Mouse (Mus musculus): ENCODE measurements around the gene Scyl1.
A peak's percentile ranks its signal among the peaks of the same experiment; 100 is the strongest.

Scyl1 gene

DNA sequence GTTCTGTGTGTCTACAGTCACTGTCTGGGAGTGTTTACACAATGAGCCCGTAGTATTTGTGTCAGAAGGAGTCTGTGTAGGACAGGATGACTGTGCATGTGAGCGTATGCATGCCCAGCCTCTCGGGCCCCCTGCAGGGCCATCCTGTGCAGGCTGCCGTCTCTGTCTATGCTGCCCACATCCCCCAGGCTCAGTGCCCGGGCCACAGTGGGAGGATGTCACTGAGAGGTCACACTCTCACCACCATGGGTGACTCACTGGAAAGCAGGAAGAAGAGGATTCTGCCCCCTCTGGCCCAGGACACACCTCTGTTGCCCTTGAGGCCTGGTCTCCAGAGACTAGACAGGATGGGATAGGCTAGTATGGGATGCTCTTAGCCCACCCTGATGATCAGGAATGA is 27.6 kb downstream of the Scyl1 start:
- DNase-seq (ENCODE audit: low spot score) = no peak

GRCm38 (mm10) chr19:5742241-5742641 is 29.0 kb downstream of the Scyl1 start:
- no peak for DNase-seq (ENCODE audit: low spot score)

- DNase-seq (ENCODE audit: low spot score) = peak; percentile 58
Measured at GRCm38 (mm10) chr19:5741641-5742240, 29.5 kb downstream of the Scyl1 start.

DNA sequence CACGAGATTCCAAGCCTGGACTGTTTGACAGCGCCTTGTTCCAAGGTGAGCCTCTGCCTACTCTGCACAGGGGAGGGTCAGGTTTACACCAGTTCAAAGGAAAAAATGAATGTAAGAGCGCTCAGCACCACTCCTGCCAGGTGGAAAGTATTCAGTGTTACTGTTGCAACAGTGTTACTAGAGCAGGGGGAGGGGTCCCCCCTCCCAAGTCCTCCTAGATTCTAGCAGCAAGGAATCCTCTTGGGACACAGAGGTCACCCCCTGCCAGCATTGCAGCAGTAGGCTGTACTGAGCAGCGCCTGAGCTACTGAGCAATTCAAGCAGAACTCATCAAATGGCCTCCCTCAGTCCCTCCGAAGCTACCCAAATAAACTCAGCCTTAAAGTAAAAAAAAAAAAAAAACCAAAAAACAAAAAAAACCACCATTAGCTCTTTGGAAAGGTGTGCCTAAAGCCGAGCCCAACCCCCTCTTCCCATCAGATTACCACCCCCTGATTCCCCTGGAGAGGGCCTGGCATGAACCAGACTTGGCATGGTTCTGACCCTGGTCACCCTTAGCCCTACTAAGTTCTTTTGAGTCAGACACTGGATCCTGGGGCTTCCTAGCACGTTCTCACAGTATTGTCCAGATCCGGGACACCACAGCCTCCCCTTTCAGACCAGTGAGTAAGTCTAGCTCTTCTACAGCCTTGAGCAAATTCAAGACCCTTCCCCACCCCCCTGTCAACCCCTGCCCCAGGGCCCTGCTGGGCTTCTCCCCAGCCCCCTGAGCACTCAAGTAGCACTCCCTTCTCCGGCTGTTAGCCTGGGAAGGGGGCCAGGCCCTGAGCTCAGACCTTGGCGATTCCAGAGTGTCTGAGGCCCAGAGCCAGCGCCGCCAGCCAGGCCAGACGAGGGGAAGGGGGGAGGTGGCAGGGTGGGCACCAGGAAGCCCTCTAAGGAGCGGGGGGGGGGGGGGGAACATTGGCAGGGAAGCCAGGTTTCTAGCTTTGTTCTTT is 30.6 kb downstream of the Scyl1 start, which contains the start of gene Ltbp3:
Gene Ltbp3, plus strand, starts transcription at position 585 of the 998 bp plus-strand sequence.
- no peak for DNase-seq (ENCODE audit: low spot score)

DNA sequence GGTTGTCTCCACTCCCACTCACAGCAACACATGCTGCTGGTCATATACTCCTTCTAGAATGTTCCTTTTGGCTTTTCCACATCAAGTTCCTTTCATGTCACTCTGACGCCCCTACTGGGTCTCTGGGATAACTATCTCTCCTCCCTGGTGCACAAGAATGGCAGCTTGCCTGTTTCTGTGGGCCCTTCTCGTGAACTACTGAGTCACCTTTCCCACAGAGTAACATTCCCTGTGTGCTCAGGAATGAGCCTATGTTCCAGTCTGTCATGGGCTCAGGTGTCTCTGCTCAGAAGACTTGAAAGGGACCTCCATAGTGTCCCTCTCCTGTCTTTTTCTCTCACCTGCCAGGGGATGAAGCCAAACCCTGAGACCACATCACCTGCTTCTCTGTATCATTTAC is 31.8 kb downstream of the Scyl1 start:
- no peak for DNase-seq (ENCODE audit: low spot score)

- DNase-seq (ENCODE audit: low spot score) = no peak
Measured at GRCm38 (mm10) chr19:5734325-5734724, 36.9 kb downstream of the Scyl1 start.

DNA sequence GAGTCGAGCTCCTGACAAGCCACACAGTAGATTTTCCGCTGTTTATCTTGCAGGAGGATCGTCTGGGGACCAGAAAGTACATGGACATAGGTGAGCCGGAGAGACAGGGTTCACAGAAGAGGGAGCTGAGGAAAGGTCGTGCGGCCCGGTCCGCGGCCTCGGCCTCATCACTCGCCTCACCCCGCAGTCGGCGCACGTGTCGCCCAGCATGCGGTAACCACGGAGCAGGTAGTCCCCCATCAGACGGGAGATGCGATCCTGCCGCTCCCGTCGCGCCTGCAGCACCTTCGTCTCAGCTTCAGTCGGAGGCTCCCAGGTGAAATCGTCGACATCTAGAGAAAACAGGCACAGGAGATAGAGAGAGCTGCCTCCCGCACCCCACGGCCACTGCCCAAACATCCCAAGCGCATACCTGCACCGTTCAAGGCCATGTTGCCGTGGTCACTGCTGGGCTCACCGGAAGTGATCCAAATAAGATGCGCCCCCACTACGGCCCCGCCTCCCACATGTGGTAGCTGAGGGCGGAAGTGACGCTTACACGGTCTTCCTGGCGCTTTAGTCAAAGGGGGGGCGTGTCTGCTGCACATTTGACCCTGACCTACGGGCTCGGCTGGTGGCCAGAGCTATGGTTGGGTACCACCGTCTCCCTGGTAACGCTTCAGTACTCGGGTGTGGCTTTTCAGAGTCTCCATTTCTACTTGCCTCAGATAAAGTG is 39.8 kb downstream of the Scyl1 start:
- peak; percentile 99 for DNase-seq (ENCODE audit: low spot score)

DNA sequence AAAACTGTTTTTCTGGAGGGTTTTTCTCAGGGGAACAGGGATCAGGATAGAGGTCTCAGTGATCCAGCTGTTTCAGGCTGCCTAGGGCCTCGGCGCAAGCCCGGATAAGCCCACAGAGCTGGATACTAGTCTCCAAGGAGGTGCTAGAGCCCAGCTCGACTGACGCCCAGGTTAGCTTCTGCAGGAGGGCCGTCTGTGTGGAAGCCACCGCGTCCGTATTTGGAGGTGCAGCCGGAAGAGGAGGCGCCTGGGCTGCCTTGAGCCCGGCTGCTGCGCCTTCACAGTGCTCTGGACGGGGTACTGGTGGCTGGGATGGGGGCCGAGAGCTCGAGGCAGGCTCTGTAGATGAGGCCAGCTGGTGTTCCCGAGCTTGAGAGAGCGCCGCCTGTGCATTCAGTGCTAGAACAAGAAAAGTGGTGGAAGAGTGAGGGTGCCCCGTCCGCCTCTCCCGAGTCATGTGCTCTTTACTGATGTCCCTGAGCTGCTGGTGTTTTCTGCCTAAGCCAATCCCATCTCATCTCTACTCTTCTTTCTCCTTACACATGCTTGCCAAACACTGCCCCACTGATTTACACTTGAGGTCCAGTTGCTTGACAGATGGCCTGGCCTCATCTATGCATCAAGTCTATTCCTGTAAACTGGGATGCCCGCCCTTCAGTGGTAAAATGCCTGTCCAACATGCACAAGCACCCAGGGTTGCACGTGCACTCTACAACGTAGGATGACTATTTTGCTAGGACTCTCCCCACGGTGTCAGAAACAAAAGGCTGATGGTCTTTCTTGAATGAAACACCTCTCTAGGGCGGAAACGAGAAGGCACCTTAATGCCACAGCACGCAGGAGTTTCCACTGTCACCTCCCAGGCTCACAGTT is 40.7 kb downstream of the Scyl1 start:
- DNase-seq (ENCODE audit: low spot score) = no peak

- peak; percentile 95 for DNase-seq (ENCODE audit: low spot score)
Measured at GRCm38 (mm10) chr19:5729444-5729815, 41.8 kb downstream of the Scyl1 start, which contains the start of gene Fam89b. Gene Fam89b, minus strand, starts transcription at chr19:5729653.

- DNase-seq (ENCODE audit: low spot score) = peak; percentile 57
Measured at GRCm38 (mm10) chr19:5728631-5729443, 42.4 kb downstream of the Scyl1 start.

GRCm38 (mm10) chr19:5727701-5728100 is 43.5 kb downstream of the Scyl1 start:
- DNase-seq (ENCODE audit: low spot score) = peak; percentile 92

GRCm38 (mm10) chr19:5726961-5727578 is 44.1 kb downstream of the Scyl1 start:
- no peak for DNase-seq (ENCODE audit: low spot score)

DNA sequence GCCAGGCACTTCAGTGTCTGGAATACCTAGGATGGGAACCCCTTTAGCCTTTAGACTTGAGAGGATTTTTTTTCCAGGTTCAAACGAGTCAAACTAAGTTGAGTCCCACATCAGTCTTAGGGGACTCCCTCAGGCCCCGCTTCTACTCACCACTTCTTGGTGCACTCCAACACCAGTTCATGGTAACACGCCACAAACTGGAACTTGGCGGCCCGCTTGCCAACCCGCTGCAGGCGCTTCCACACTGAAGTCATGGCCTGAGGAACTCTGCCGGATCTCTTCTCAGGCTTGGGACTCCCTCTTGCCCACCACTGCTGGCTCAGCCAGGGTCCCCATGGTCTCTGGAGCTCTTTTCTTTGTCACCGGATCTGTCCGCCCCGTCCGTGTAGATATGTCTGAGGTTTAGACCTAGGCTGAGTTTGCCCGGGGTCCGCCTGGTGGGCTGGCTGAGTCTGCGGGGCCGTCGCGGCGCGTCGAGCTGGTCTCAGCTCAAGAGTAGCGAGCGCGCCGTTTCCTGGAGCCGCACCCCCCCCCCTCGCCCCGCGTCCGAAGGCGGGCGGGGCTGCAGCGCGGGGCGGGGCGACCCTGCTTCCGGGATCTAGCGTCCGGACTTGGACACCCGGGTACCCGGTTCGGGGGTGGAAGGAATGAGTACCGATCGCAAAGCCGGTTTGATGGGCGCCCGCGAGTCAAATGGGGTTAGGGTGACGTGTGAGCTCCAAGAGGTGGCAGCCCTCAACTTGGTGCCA is 45.3 kb downstream of the Scyl1 start, which contains the start of gene Ehbp1l1:
Gene Ehbp1l1, minus strand, starts transcription at position 551 of the 749 bp plus-strand sequence.
- no peak for DNase-seq (ENCODE audit: low spot score)

GRCm38 (mm10) chr19:5725029-5725707 is 46.1 kb downstream of the Scyl1 start:
- DNase-seq (ENCODE audit: low spot score) = no peak

DNA sequence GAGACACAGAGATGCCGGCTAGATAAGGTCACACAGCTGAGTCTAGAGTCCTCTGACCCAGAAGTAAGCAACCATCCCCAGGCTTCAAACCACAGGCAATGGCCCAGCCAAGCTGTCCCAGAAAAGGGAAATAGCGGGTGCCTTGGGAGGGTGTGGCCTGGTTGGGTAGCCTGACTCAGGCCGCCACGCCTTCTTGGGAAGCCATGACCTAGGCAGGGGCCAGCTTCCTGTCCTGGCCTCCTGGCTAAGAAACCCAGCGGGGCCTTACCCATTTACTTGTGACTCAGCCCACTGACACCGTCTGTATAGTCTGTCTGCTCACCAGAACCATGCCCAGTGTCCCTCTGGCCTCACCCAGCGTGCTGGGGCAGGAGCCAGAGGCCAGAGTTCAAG is 46.7 kb downstream of the Scyl1 start:
- no peak for DNase-seq (ENCODE audit: low spot score)

- DNase-seq (ENCODE audit: low spot score) = no peak
Measured at GRCm38 (mm10) chr19:5723934-5724548, 47.2 kb downstream of the Scyl1 start.

GRCm38 (mm10) chr19:5722848-5723425 is 48.3 kb downstream of the Scyl1 start:
- DNase-seq (ENCODE audit: low spot score) = no peak

- no peak for DNase-seq (ENCODE audit: low spot score)
Measured at GRCm38 (mm10) chr19:5721233-5721632, 50.0 kb downstream of the Scyl1 start.
